Mouse (Mus musculus): ENCODE data around the gene Ip6k3. TPM values are rescaled to one million over a fixed set of nuclear protein-coding genes. Genes with fewer than 3 reads are reported as not detected.

The Ip6k3 gene
- polyA plus RNA-seq, 1 experiment, result not detected

DNA sequence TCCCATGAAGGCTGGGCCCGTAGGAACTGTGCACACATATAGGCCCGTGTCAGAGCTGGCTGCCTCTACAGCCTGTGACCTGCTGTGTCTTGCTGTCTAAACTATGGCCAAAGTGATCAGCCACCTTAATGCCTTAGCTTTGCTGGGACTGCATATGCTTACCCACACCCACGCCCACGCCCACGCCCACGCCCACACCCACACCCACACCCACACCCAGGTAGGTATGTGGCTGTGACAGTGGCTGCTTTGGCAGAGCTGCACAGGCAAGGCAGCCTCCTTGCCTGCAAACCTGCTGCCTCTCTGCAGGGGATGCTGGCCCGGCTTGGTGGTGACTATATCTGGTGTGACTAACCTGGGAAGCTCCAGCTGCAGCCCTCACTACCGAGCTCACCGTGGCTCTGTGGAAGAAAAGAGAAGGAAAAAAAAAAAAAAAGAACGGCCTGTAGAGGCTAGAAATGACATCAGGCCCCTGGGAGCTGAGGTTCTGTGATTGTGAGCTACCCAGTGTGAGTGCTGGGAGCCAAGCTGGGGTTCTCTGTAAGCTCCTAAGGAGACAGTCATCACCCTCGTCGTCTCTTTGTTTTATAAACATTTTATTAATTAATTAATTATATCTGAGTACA lies 16.2 kb upstream of the Ip6k3 start:
- peaks cover 9% of the 10 kb centered on the region for H3K9me3 ChIP-seq
- TF ChIP-seq FLI1 (IDR thresholded peaks at IDR 0.05; ENCODE audit: low read length) (no peak), GATA1 (IDR thresholded peaks at IDR 0.05; ENCODE audit: borderline replicate concordance, low read length) (no peak)
- no peaks in the 10 kb centered on the region for H3K36me3 ChIP-seq (replicated peaks; ENCODE audit: low read length)
- H3K27me3 ChIP-seq (replicated peaks), result peaks cover 52% of the 10 kb centered on the region
- peaks cover 20% of the 10 kb centered on the region for H3K4me1 ChIP-seq
- H3K4me3 ChIP-seq (replicated peaks), result no peak overlapping the region

DNA sequence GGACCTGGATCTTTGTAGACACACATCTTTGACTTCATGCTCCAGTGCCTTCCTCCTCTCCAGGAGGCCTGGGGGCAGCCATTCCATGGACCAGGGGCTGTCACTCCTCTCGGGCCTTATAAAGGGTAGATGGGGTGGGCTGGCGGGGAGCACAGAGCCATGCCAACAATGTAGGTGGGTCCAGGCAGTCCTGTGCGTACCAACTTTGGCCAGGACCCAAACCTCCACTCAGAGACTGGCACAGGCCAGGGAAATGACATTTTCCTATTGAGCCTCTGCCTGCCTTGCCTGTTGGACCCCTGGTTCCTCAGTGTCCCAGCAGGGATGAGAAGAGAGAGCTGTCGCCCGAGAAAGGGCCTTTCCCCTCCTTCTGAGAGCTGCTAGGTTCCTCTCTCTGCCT lies 14.8 kb upstream of the Ip6k3 start:
- Histone ChIP-seq H3K9me3 (peaks cover 17% of the 10 kb centered on the region), H3K4me3 (replicated peaks) (no peak overlapping the region), H3K36me3 (replicated peaks; ENCODE audit: low read length) (no peaks in the 10 kb centered on the region), H3K4me1 (peaks cover 20% of the 10 kb centered on the region), H3K27me3 (replicated peaks) (peaks cover 46% of the 10 kb centered on the region)
- TF ChIP-seq FLI1 (IDR thresholded peaks at IDR 0.05; ENCODE audit: low read length) (no peak), GATA1 (IDR thresholded peaks at IDR 0.05; ENCODE audit: borderline replicate concordance, low read length) (no peak)

DNA sequence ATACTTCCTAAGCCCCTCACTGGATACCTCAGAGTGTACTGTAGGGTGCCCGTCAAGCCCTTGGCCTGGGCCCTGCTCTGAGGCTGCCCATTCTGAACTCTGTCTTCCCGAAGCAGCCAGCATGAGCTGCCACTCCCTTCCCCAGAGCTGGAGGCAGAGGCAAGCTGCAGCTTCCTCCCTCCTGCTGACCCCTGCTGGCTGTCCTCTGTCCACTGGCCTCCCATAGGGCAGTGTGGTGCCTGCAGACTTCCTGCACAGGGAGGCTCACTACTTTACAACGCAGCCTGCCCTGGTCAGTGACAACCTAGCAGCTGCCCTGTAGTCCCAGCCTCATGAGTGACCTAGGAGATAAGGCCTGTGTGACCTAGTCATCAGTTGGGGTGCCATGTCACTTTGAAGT lies 14.1 kb upstream of the Ip6k3 start:
- Histone ChIP-seq H3K27me3 (replicated peaks) (peaks cover 38% of the 10 kb centered on the region), H3K4me3 (replicated peaks) (peak overlapping the region; percentile 53), H3K4me1 (peaks cover 20% of the 10 kb centered on the region), H3K9me3 (peaks cover 17% of the 10 kb centered on the region), H3K36me3 (replicated peaks; ENCODE audit: low read length) (no peaks in the 10 kb centered on the region)
- TF ChIP-seq GATA1 (IDR thresholded peaks at IDR 0.05; ENCODE audit: borderline replicate concordance, low read length), result no peak
- TF ChIP-seq FLI1 (IDR thresholded peaks at IDR 0.05; ENCODE audit: low read length), result no peak

DNA sequence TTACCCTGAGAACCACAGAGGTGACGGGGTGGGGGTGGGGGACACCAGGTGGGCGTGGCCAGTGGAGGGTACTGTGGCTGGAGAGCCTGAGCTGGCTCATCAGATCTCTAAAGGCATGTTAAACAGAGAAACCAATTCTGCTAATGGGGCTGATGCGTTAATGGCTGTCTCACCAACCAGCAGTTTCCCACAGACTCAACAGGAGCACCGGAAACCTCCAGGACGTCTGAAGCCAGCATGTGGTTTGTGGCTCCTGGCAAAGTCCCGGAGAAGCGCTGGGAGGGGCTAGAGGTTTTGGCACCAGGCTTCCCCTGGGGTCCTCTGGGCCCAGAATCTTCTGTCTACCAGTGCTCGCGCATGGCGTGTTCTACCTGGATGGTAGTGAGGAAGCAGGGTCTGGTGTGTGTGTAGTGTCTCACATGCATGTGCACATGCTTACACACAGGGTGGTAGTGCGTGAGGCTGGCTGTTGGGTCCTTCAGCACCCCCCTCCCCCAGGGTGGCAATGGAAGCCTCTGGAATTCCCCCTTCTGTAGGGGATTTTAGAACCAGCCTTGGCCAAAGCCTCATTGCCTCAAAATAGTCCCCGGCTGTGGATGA lies 12.2 kb upstream of the Ip6k3 start:
- H3K4me1 ChIP-seq, result peaks cover 20% of the 10 kb centered on the region
- H3K9me3 ChIP-seq, result peaks cover 17% of the 10 kb centered on the region
- H3K27me3 ChIP-seq (replicated peaks), result peaks cover 44% of the 10 kb centered on the region
- no peaks in the 10 kb centered on the region for H3K36me3 ChIP-seq (replicated peaks; ENCODE audit: low read length)
- H3K4me3 ChIP-seq (replicated peaks), result no peak overlapping the region
- TF ChIP-seq GATA1 (IDR thresholded peaks at IDR 0.05; ENCODE audit: borderline replicate concordance, low read length) (no peak), FLI1 (IDR thresholded peaks at IDR 0.05; ENCODE audit: low read length) (no peak)

DNA sequence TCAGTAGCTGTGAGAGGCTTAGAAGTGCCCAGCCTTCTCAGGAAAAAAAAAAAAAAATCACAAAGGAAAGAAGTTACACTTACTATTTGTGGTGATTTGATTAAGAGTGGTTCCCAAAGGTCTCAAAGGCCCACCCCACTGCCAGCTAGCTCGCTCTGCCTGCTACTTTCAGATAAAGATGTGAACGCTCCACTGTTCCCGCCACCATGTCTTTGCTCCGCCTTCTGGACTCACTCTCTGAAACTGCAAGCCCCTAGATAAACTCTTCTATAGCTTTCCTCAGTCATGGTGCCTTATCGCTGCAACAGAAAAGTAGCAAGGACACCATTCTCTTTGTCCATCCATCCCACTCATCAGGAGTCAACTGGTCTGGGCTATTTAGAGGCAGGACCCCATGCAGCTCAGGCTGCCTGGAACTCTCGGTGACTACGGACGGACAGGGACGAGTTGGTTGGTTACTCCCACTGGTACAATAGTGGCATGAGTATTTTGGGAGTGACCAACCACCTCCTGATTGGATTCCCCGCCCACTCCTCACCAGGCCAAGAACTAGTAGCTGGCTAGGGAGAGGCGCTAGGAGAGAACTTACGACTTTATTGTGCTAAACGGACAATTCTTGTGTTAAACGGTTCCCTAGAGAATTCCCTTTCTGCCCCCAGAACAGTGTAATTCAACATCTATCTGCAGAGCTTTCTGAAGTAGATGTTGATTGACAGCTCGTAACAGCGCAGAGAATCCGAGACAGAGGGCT lies 11.0 kb upstream of the Ip6k3 start:
- no peak overlapping the region for H3K4me3 ChIP-seq (replicated peaks)
- H3K36me3 ChIP-seq (replicated peaks; ENCODE audit: low read length), result no peaks in the 10 kb centered on the region
- peaks cover 12% of the 10 kb centered on the region for H3K9me3 ChIP-seq
- peaks cover 47% of the 10 kb centered on the region for H3K27me3 ChIP-seq (replicated peaks)
- TF ChIP-seq FLI1 (IDR thresholded peaks at IDR 0.05; ENCODE audit: low read length) (no peak), GATA1 (IDR thresholded peaks at IDR 0.05; ENCODE audit: borderline replicate concordance, low read length) (no peak)
- H3K4me1 ChIP-seq, result peaks cover 25% of the 10 kb centered on the region

DNA sequence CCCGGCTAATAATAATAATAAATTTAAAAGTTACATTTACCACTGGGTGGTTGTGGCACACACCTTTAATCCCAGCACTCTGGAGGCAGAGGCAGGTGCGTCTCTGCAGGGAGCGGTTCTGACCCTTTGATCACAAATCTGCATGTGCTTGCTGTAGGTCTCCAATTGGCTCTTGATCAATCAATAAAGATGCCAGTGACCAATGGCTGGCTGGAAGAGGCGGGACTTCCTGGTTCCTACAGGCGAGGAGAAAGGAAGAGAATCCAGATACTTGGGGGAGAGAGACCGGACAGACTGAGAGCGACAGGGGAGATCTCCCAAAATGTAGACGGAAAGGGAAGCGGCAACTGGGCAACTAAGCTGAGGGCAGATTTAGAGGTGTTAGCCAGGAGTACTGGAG lies 10.4 kb upstream of the Ip6k3 start:
- Histone ChIP-seq H3K4me3 (replicated peaks) (no peak overlapping the region), H3K36me3 (replicated peaks; ENCODE audit: low read length) (no peaks in the 10 kb centered on the region), H3K4me1 (peaks cover 25% of the 10 kb centered on the region), H3K27me3 (replicated peaks) (peaks cover 46% of the 10 kb centered on the region), H3K9me3 (peaks cover 12% of the 10 kb centered on the region)
- TF ChIP-seq GATA1 (IDR thresholded peaks at IDR 0.05; ENCODE audit: borderline replicate concordance, low read length) (no peak), FLI1 (IDR thresholded peaks at IDR 0.05; ENCODE audit: low read length) (no peak)

DNA sequence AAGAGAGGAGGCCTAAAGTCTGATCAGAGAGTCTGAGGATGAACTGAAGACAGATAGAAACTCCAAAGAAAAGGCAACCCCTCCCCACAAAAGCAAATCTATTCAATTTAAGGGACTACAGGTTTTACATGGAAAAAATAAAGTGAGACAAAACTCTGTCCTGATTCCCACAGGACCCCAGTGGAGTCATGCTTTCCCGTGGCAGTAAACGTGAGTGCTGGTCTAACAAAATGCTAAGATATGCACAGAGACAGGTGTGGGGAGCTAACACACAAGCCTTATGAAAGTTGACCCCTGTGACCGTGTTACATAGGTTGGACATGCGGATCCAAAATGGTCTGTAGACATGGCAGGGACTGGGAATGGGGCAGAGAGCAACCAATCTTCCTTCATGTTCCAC lies 9.2 kb upstream of the Ip6k3 start:
- no peaks in the 10 kb centered on the region for H3K36me3 ChIP-seq (replicated peaks; ENCODE audit: low read length)
- TF ChIP-seq FLI1 (IDR thresholded peaks at IDR 0.05; ENCODE audit: low read length) (no peak), GATA1 (IDR thresholded peaks at IDR 0.05; ENCODE audit: borderline replicate concordance, low read length) (no peak)
- H3K4me3 ChIP-seq (replicated peaks), result no peak overlapping the region
- peaks cover 12% of the 10 kb centered on the region for H3K9me3 ChIP-seq
- peaks cover 56% of the 10 kb centered on the region for H3K27me3 ChIP-seq (replicated peaks)
- peaks cover 23% of the 10 kb centered on the region for H3K4me1 ChIP-seq

DNA sequence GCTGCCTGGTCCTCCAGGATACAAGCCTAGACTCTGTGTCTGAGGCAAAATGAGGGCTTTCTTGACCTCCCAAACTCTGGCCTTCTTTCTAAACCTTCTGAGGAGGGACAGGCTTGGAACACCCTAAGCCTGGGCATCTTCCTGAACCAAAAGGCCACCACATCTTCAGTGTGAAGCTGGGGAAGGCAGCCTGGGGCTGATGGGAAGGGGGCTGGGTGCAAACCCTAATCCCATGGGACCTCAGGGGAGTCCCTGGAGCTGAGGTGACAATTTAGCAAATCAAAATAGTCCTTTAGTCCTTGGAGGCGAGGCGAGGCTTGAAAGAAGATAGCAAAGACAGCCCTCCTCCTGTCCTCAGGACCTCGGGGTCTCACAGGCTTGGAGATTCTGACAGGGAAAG lies 8.7 kb upstream of the Ip6k3 start:
- Histone ChIP-seq H3K27me3 (replicated peaks) (peaks cover 56% of the 10 kb centered on the region), H3K9me3 (peaks cover 12% of the 10 kb centered on the region), H3K4me1 (peaks cover 19% of the 10 kb centered on the region), H3K36me3 (replicated peaks; ENCODE audit: low read length) (no peaks in the 10 kb centered on the region), H3K4me3 (replicated peaks) (no peak overlapping the region)
- no peak for TF ChIP-seq FLI1 (IDR thresholded peaks at IDR 0.05; ENCODE audit: low read length)
- TF ChIP-seq GATA1 (IDR thresholded peaks at IDR 0.05; ENCODE audit: borderline replicate concordance, low read length), result no peak

DNA sequence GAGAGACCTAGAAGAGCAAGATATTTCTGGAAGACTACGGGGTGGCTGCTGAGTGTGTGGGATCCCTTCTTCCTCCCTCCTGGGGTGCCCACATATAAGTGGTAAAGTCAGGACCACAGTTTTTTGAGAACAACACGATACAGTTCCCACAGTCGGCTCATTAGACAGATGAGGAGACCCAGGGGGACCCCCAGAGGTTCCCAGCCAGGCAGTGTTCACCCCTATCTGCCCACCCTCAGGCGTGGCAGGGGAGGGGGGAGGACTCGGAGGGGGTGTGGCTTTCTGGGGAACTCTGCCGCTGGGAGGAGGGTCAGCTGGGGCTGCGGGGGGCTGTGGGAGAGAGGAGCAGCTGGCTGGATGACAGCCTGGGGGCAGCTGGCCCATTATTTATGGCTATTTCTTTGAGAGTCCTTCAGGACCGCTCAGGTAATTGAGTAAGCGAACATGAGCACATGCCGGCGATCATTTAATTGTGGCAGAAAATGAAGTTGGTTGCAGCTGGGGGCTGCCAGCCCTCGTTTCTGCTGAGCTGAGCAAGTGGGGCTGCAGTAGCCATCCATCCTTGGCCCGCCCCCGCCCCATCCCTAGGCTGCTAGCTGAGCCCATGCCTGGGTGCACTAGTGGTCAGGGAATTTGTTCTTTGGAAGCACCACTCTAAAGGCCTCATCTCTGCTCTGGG lies 7.7 kb upstream of the Ip6k3 start:
- H3K4me1 ChIP-seq, result peaks cover 18% of the 10 kb centered on the region
- H3K4me3 ChIP-seq (replicated peaks), result no peak overlapping the region
- peaks cover 59% of the 10 kb centered on the region for H3K27me3 ChIP-seq (replicated peaks)
- no peaks in the 10 kb centered on the region for H3K36me3 ChIP-seq (replicated peaks; ENCODE audit: low read length)
- no peak for TF ChIP-seq FLI1 (IDR thresholded peaks at IDR 0.05; ENCODE audit: low read length)
- TF ChIP-seq GATA1 (IDR thresholded peaks at IDR 0.05; ENCODE audit: borderline replicate concordance, low read length), result no peak
- peaks cover 12% of the 10 kb centered on the region for H3K9me3 ChIP-seq
